Mouse (Mus musculus): ENCODE results near the gene Zswim9. TPM values are rescaled to one million over a fixed set of nuclear protein-coding genes. Genes with fewer than 3 reads are reported as not detected.

Gene Zswim9
- total RNA-seq, 2 experiments from 2014 or later = 6.6 to 7.4 TPM

- DNase-seq = no peak
- intact Hi-C loops (cut with DNase I) = loop anchor here (10.0 kb wide), 1 partner anchor 387 kb away; the partner anchor contains the start of gene Zfp128
Observed at GRCm38 (mm10) chr7:13271704-13272103, 6.8 kb downstream of the Zswim9 start.

DNA sequence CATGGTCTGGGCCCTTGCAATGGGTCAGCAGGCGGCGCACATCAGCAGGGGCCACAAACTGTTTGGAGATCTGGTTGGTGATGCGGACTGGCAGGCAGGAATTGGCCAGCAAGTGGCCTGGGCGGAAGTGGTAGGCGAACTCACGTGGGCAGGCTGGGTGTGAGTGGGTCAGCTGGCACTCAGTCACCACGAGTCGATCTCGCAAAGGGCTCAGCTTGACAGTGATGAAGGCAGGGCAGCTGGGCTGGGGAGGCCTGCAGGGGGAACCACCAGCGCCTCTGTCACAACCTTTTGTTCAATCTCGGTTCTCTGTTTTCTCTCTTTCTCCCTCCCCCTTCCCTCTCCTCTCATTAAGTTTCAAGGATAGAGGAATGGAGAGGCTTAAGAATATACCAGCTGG, 9.1 kb downstream of the Zswim9 start:
- intact Hi-C loops (cut with DNase I) = no loop called here
- no peak for DNase-seq

GRCm38 (mm10) chr7:13268749-13269260, 9.7 kb downstream of the Zswim9 start:
- no peak for DNase-seq
- intact Hi-C loops (cut with DNase I) = no loop called here

GRCm38 (mm10) chr7:13264396-13264795, 14.1 kb downstream of the Zswim9 start:
- no peak for DNase-seq
- intact Hi-C loops (cut with DNase I) = no loop called here

DNA sequence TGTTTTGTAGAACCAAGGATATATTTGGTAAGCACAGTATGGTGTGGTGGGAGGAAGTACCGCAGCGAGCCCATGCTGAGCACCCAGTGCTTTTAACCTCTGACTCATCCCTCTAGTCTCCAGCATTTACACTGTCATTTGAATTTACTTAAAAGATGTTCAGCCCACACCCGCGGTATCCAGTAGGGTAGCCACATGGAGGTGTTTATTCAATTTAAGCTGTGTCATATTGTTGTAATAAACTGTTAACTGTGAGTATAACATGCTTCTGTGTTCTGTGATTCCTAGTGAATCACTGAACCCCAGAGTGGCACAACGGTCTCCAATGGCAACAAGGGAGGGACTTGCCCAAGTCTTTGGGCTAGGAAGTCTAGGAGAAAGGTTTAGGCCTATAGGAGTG, 14.7 kb downstream of the Zswim9 start:
- no peak for DNase-seq
- intact Hi-C loops (cut with DNase I) = no loop called here

DNA sequence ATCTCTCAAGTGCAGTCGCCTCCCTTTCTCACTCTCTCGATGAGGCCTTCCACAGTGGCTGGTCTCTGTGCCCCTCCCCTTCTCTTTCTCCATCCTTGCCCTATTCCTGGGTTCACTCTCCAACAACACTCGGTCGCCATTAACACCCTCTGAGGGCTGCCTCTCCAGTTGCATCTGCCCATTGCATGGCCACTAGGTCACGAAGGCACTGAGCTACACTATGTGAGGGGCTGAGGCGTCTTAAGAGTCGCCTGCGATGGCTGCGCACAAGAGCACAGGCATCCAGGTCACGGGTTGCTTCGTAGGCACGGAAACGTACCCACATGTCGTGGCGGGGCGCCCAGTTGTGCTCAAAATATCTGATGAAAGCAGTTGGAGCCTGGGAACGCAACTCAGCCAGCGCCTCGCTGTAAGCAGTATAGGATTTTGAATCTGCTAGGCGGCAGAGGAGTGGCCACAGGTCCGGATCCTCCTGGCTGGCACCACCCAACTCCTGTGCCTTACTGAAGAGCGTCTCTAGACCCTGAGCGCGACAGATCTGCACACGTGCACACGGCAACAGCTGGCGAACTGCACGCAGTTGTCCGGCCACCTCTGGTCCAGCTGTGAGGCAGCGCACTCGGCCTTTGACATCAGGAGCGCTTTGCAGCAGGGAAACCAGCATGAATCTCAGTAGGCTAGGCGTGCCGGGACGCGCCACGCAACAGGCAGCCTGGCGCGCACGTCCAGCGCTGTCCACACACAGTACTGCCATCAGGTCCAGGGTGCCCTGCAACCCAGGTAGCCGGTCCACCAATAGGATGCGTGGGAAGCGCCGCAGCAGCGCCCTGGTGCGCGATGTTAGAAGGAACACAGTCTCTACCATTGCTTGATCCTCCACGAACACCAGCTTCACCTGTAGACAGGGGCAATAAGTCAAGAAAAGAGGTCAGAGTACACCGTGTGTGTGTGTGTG, 17.5 kb downstream of the Zswim9 start:
- intact Hi-C loops (cut with DNase I) = no loop called here
- peak; percentile 12 to 19 for DNase-seq

DNA sequence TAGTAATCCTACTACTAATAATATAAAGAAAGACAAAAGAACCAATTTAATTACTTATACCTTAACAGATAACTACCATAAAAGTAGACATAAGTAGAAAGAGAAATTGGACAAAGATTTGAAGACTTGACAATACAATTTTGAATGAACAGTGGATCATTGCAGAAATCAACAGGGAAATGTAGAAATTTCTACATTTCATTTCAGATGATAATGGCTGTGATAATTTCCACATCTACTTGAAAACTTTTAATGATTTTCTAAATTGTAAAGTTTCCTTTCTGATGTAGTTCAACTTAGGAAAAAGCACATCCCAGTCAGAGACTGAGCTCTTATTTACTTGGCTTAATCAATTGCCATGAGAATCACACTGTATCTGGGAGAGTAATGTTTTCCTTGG, 65.8 kb downstream of the Zswim9 start, which contains the start of gene Vmn1r89:
TSS of gene Vmn1r89 (plus strand) at position 301 of the 400 bp plus-strand sequence.
- DNase-seq = no peak
- intact Hi-C loops (cut with DNase I) = no loop called here

Other genes starting within 250 kb of the Zswim9 start
- 100 to 1,000 TPM; 137 to 143 TPM for gene Chmp2a, start 243.9 kb downstream of the Zswim9 start, total RNA-seq (2021)
- 100 to 1,000 TPM; 185 to 188 TPM for gene Ube2m, start 240.4 kb downstream of the Zswim9 start, total RNA-seq (2021)
- under 1 TPM; 0.72 to 0.92 TPM for gene Mzf1, start 224.0 kb downstream of the Zswim9 start, total RNA-seq (2021)
- gene Vmn1r85, start 183.5 kb downstream of the Zswim9 start, total RNA-seq (2021) = not detected
- not detected for gene Vmn1r86, start 158.8 kb downstream of the Zswim9 start, total RNA-seq (2021)
- gene Vmn1r87, start 138.6 kb downstream of the Zswim9 start, total RNA-seq (2021) = not detected
- gene Vmn1r88, start 119.2 kb downstream of the Zswim9 start, total RNA-seq (2021) = under 1 TPM; 0.07 TPM
- gene Vmn1r89, start 65.7 kb downstream of the Zswim9 start, total RNA-seq (2021) = not detected
- gene Lig1, start 1.4 kb downstream of the Zswim9 start, total RNA-seq (2021) = 10 to 100 TPM; 14.4 to 16.0 TPM
- gene Pla2g4c, start 45.9 kb upstream of the Zswim9 start, total RNA-seq (2021) = under 1 TPM; 0.17 to 0.32 TPM
- not detected for gene Cabp5, start 119.4 kb upstream of the Zswim9 start, total RNA-seq (2021)
- not detected for gene Bsph1, start 172.1 kb upstream of the Zswim9 start, total RNA-seq (2021)